Mouse (Mus musculus) myocyte (in vitro differentiated cells): Measurements from ENCODE around the gene Stx18.

Experiments used
- CEBPB ChIP-seq: IDR thresholded peaks from 2 replicates; pipeline ENCODE4 v1.6.1; 2011; ENCODE audit warnings: mild to moderate bottlenecking, moderate library complexity; ENCODE audit not compliant: poor library complexity, insufficient read depth, severe bottlenecking
- MAX ChIP-seq: IDR thresholded peaks from one replicate; pipeline ENCODE4 v1.6.1; 2011; ENCODE audit warnings: low read depth, mild to moderate bottlenecking, control low read depth
- POLR2A ChIP-seq: IDR thresholded peaks from one replicate; pipeline ENCODE4 v1.6.1; 2011; ENCODE audit warnings: low read depth, mild to moderate bottlenecking, control low read depth, moderate library complexity; ENCODE audit not compliant: insufficient read length

DNA sequence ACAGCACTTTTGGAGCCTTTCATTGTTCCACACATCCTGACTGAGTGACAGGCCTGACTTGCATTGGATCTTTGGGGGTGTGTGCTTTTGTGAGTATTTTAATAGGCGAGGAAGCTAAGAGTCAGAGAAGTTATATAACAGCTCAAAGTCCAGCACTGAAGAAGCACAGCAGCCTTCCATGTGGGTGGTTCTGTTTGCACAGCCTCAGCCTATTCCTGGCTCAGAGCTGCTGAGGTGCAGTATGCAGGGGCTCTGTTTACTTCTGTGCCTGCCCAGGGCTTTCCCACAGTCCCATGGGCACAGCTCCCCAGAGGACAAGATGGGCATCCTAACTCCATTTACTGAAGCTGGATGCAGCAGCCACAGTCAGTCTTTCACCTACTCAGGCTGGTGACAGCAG is 78.5 kb downstream of the Stx18 start:
- TF ChIP-seq POLR2A (no peak), CEBPB (no peak), MAX (no peak)
